Mouse (Mus musculus): ENCODE results near the gene Jaml.

DNA sequence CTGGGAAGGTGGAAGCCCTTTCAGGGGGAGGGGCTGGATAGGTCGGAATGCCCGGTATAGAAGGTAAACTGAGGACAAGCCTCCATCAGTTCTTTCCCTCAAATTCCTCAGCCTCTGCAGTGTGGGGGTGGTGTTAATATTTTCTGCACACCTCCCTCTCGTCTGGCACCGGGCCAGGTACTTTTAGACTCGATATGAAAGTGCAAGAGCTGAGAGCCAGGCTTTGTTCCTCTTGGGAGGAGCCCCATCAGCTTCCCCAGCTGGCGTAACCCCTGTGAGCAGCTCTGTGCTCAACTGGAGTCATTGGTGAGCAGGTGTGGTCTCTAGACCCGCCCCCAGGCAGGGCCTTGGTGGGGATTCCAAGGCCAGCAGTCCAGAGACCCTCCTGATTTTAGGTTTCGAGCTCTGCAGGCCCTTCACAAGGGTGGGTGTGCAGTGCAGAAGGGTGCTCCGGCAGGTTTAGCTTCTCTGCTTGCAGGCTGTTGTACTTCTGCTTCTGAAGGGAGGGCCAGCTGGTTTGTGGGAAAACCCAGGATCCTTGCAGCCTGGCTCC, 43.3 kb downstream of the Jaml start:
- TF ChIP-seq POLR2A (IDR thresholded peaks at IDR 0.05; ENCODE audit: extremely low read depth, insufficient read depth, low read length) (no peak), CTCF (IDR thresholded peaks at IDR 0.05; ENCODE audit: extremely low read depth, insufficient read depth, low read length) (no peak)

All from cortical plate, adult 2 months (tissue).